Mouse (Mus musculus): Measurements from ENCODE around the gene Scn1a.

Scn1a gene

DNA sequence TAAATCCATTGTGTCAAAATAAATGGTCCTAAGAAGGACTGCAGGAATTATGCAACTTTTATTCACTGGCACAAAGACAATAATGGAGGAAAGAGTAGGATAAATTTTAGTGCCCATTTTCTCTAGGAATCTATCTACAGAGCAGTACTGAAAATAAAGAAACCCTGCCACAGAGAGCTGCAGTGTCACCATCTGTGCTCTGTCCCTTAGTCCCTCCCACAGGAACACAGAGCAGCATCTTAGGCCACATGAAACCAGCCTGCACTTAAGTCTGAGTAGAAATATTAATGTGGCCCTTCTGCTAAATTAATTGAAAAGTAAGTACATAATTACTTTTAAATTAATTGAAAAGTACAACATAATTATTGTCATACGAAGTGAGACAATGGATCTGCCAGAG is 196.6 kb downstream of the Scn1a start:
- DNase-seq (ENCODE audit: low spot score in 2 of 2) = no peak

DNA sequence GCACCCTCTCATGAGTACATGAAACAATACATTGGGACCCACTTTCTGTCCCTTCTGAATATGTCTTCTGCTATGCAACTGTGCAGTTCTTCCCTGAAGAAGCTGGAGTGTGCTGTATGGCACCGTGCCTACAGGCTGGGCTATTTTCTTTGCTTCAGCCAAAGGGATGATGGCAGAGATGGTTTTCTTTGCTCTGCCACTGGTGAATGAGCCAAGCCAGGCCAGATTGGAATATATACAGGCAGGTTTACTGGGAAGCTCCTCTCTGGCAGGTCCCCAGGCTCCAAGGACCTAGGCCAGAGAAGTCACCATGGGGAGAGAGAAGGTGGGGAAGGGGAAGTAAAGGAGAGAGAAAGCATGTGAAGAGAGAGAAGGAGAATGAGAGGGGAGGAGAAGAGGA is 200.3 kb downstream of the Scn1a start:
- no peak for DNase-seq (ENCODE audit: low spot score in 2 of 2)

DNA sequence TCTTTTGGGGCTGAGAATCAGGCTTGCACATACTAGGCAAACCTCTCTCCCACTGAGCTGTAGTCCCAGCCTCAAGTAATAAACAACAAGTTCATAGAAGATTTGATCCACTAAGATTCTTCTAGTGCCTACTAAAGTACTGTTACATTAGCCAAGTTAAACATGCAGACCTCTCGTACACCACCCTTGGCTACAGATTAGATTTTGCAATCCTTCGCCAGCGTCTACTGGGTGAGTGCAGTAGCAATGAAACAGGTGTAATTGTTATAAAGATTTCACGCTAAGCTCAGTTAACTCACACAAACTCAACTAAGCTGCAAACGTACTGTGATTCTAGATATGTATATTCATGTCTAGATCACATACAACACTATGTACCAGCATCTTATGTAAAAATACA is 201.8 kb downstream of the Scn1a start:
- DNase-seq (ENCODE audit: low spot score in 2 of 2) = no peak

GRCm38 (mm10) chr2:66220954-66221353 is 219.7 kb downstream of the Scn1a start:
- no peak for DNase-seq (ENCODE audit: low spot score in 2 of 2)
